ENCODE assay signal across 9 mouse cellular contexts in genomic region chr1:134854325-134854982, GRCm38 (mm10).
DNase-seq lines count a peak whose midpoint lies in the region; ATAC-seq lines count a peak whose summit lies in the region.
"Had no signal": no experiment of that assay in that cellular context is flagged by ENCODE, and none has a peak within 500 bp of the region (broad histone marks: within the 10 kb centered on the region; RNA-seq: fewer than 3 reads in every experiment).

No protein-coding gene starts in this region.

- no peaks in the 10 kb centered on the region for H3K9me3 ChIP-seq in neural tube, embryonic 15.5 days (replicated peaks)
- no peaks in the 10 kb centered on the region for H3K9me3 ChIP-seq in limb, embryonic 10.5 days (replicated peaks)
- H3K9me3 ChIP-seq: stomach, embryonic 15.5 days had no signal

- no peak overlapping the region for H3K27ac ChIP-seq in neural tube, embryonic 15.5 days (replicated peaks)
- H3K27ac ChIP-seq in limb, embryonic 10.5 days = no peak overlapping the region
- H3K27ac ChIP-seq: stomach, embryonic 15.5 days had no signal

- no peak overlapping the region for H3K9ac ChIP-seq in neural tube, embryonic 15.5 days (replicated peaks)
- H3K9ac ChIP-seq: stomach, embryonic 15.5 days had no signal

- H3K36me3 ChIP-seq in neural tube, embryonic 15.5 days = peaks cover 10% of the 10 kb centered on the region; the same call in 1 of the 2 replicates
- 0 out of 2 replicates have a peak, but pooled peaks cover 2% of the 10 kb centered on the region for H3K36me3 ChIP-seq in limb, embryonic 10.5 days

- H3K4me2 ChIP-seq in neural tube, embryonic 15.5 days = no peak overlapping the region
- H3K4me2 ChIP-seq: stomach, embryonic 15.5 days had no signal

- WGBS in neural tube, embryonic 15.5 days = 88% methylated on average over 1 of the region's 1 CpGs
- WGBS in limb, embryonic 10.5 days = 91% methylated on average over 1 of the region's 1 CpGs

- no peak for ATAC-seq in neural tube, embryonic 15.5 days (ENCODE audit: low FRiP score)
- ATAC-seq in erythroblast, adult 5-6 weeks (replicated peaks; ENCODE audit: low FRiP score, poor library complexity, severe bottlenecking) = peak; percentile 74
- peak; percentile 69 for ATAC-seq in inflammation-experienced regulatory T-cells, adult 6 months

- DNase-seq in neural tube, embryonic 10.5 days (ENCODE audit: extremely low spot score, low spot score) = peak; percentile 74
- peak; percentile 86 for DNase-seq in brain, adult 2 months (ENCODE audit: low read depth, low spot score)
- peak; percentile 77 for DNase-seq in limb, embryonic 10.5 days (ENCODE audit: low spot score)
- DNase-seq in ovary, postnatal 10 days (ENCODE audit: low spot score) = peak; percentile 44
- peak; percentile 59 to 68 for DNase-seq in thymus, postnatal 36 days

- H3K4me3 ChIP-seq in neural tube, embryonic 15.5 days (replicated peaks) = no peak overlapping the region
- no peak overlapping the region for H3K4me3 ChIP-seq in limb, embryonic 10.5 days
- H3K4me3 ChIP-seq: stomach, embryonic 15.5 days had no signal

- no peaks in the 10 kb centered on the region for H3K4me1 ChIP-seq in neural tube, embryonic 15.5 days
- H3K4me1 ChIP-seq in limb, embryonic 10.5 days = 0 out of 2 replicates have a peak, but pooled peaks cover 7% of the 10 kb centered on the region
- H3K4me1 ChIP-seq: stomach, embryonic 15.5 days had no signal

- H3K27me3 ChIP-seq in neural tube, embryonic 15.5 days (replicated peaks) = no peaks in the 10 kb centered on the region
- no peaks in the 10 kb centered on the region for H3K27me3 ChIP-seq in limb, embryonic 10.5 days (ENCODE audit: low read depth, poor library complexity, severe bottlenecking)
- H3K27me3 ChIP-seq: stomach, embryonic 15.5 days had no signal
